Mouse (Mus musculus) forebrain, embryonic 15.5 days (tissue): ENCODE results near the gene Gstz1. TPM values are rescaled to one million over a fixed set of nuclear protein-coding genes. Genes with fewer than 3 reads are reported as not detected.
"Not testable (repeated sequence)": the region's sequence is repeated elsewhere in the genome, so short reads cannot be mapped to it uniquely, and the experiment has no call there.

ENCODE experiments used
- ATAC-seq: fragments of 200-750 bp; cut with Nextera tagmentation; replicated peaks from 2 replicates; pipeline ENCODE4 v1.8.0; 2017; ENCODE audit warnings: mild to moderate bottlenecking, moderate TSS enrichment, moderate library complexity
- H3K27ac ChIP-seq: fragments of 300-500 bp; sonication (generic); replicated peaks from 2 replicates; pipeline ENCODE4 v1.5.1; 2015; ENCODE audit warnings: mild to moderate bottlenecking, inconsistent platforms
- H3K27me3 ChIP-seq: fragments of 300-500 bp; sonication (generic); 2 replicates; pipeline ENCODE4 v1.6.1; 2015; ENCODE audit warnings: inconsistent platforms
- H3K36me3 ChIP-seq: fragments of 300-500 bp; sonication (generic); 2 replicates; pipeline ENCODE4 v1.6.1; 2015; ENCODE audit warnings: mild to moderate bottlenecking, inconsistent platforms
- H3K4me1 ChIP-seq: fragments of 300-500 bp; sonication (generic); 2 replicates; pipeline ENCODE4 v1.6.1; 2015; ENCODE audit warnings: inconsistent platforms
- H3K4me2 ChIP-seq: fragments of 300-500 bp; sonication (generic); replicated peaks from 2 replicates; pipeline ENCODE4 v1.6.1; 2015; ENCODE audit warnings: mild to moderate bottlenecking, inconsistent platforms
- H3K4me3 ChIP-seq: fragments of 300-500 bp; sonication (generic); 2 replicates; pipeline ENCODE4 v1.5.1; 2015; ENCODE audit warnings: mild to moderate bottlenecking, inconsistent platforms
- H3K9ac ChIP-seq: fragments of 300-500 bp; sonication (generic); replicated peaks from 2 replicates; pipeline ENCODE4 v1.6.1; 2015; ENCODE audit warnings: mild to moderate bottlenecking, inconsistent platforms
- H3K9me3 ChIP-seq: fragments of 300-500 bp; sonication (generic); 2 replicates; pipeline ENCODE4 v1.6.1; 2016; ENCODE audit warnings: inconsistent platforms
- WGBS: fragments of 180-500 bp; shearing (Covaris S2); methylation state at CpG from one replicate; pipeline ENCODE4 v1.1.7; 2015; ENCODE audit warnings: mixed read lengths; 5-methylcytosine and 5-hydroxymethylcytosine counted together
- polyA plus RNA-seq: library from polyadenylated mRNA; unstranded; fragments of >200 nt; fragmentation: Nextera tagmentation; extraction: Ambion mirVana; gene quantifications from 2 replicates; pipeline ENCODE4 v1.2.1, GENCODE M21; 2015

Gene Gstz1
- polyA plus RNA-seq, 1 experiment from 2014 or later = 26.8 TPM

DNA sequence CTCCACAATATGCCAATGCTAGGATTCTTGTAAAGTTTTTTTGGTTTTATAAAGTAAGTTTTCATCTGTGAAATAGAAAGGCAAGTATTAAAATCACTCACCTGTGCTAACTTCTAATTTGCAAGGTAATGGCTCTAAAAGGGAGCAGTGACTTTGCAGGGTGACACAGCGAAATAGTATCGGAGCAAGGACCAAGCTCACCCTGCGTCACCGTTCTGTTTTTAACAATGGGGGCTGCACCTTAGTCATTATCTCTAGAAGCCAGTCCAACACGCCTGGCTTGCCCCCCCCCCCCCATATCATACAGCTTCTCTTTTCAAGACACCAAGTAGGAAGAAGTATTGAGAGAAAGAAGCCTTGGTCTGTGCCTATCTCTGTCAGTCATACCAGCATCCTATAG lies 13.8 kb downstream of the Gstz1 start:
- H3K9me3 ChIP-seq = no peaks in the 10 kb centered on the region
- ATAC-seq = no peak
- WGBS = 86% methylated on average over 5 of the region's 5 CpGs
- H3K36me3 ChIP-seq = no peaks in the 10 kb centered on the region
- H3K4me2 ChIP-seq = no peak overlapping the region
- no peak overlapping the region for H3K27ac ChIP-seq
- no peak overlapping the region for H3K9ac ChIP-seq
- H3K4me3 ChIP-seq = no peak overlapping the region
- H3K27me3 ChIP-seq = no peaks in the 10 kb centered on the region
- no peaks in the 10 kb centered on the region for H3K4me1 ChIP-seq

GRCm38 (mm10) chr12:87175194-87175946 lies 28.4 kb downstream of the Gstz1 start:
- Histone ChIP-seq H3K9ac (no peak overlapping the region), H3K4me3 (no peak overlapping the region), H3K27ac (no peak overlapping the region), H3K27me3 (no peaks in the 10 kb centered on the region), H3K9me3 (no peaks in the 10 kb centered on the region), H3K4me1 (no peaks in the 10 kb centered on the region), H3K36me3 (peaks cover 28% of the 10 kb centered on the region), H3K4me2 (no peak overlapping the region)
- ATAC-seq = no peak
- WGBS = 77% methylated on average over 4 of the region's 4 CpGs

- Histone ChIP-seq H3K4me1 (no peaks in the 10 kb centered on the region), H3K9me3 (no peaks in the 10 kb centered on the region), H3K4me2 (no peak overlapping the region), H3K9ac (no peak overlapping the region), H3K36me3 (peaks cover 7% of the 10 kb centered on the region; the same call in 1 of the 2 replicates), H3K27me3 (no peaks in the 10 kb centered on the region), H3K27ac (no peak overlapping the region), H3K4me3 (no peak overlapping the region)
- WGBS = 98% methylated on average over 4 of the region's 4 CpGs
- ATAC-seq = no peak
Observed at GRCm38 (mm10) chr12:87177631-87178030, 30.7 kb downstream of the Gstz1 start.

- Histone ChIP-seq H3K4me2 (no peak overlapping the region), H3K4me1 (peaks cover 2% of the 10 kb centered on the region; the same call in 1 of the 2 replicates), H3K36me3 (no peaks in the 10 kb centered on the region), H3K9ac (no peak overlapping the region), H3K27ac (no peak overlapping the region), H3K9me3 (no peaks in the 10 kb centered on the region), H3K4me3 (no peak overlapping the region), H3K27me3 (no peaks in the 10 kb centered on the region)
- WGBS = 94% methylated on average over 3 of the region's 3 CpGs
- no peak for ATAC-seq
Observed at GRCm38 (mm10) chr12:87193008-87193407, 46.0 kb downstream of the Gstz1 start.

GRCm38 (mm10) chr12:87195069-87195468 lies 48.1 kb downstream of the Gstz1 start:
- Histone ChIP-seq H3K4me1 (peaks cover 15% of the 10 kb centered on the region), H3K27ac (no peak overlapping the region), H3K27me3 (no peaks in the 10 kb centered on the region), H3K4me2 (no peak overlapping the region), H3K9me3 (no peaks in the 10 kb centered on the region), H3K4me3 (no peak overlapping the region), H3K36me3 (no peaks in the 10 kb centered on the region), H3K9ac (no peak overlapping the region)
- WGBS = 93% methylated on average over 1 of the region's 1 CpGs
- ATAC-seq = no peak

DNA sequence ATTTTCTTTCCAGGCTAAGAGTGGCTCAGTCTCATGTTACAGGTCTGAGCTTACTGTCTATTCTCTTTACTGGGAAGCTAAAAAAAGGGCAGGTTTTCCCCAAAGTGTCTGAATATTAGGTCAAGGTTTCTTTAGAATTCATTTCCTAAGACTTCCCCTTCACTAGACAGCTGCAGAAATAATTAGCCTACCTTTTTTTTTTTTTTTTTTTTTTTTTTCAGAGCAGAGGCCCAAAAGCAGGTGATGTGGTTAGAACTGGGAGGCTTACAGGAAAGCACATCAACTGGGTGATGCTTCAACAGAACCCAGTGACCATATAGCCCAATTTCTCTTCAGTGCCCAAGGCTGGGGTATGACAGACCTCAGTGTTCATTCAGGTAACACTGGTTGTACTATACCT lies 49.3 kb downstream of the Gstz1 start:
- Histone ChIP-seq H3K9ac (no peak overlapping the region), H3K27me3 (no peaks in the 10 kb centered on the region), H3K4me2 (no peak overlapping the region), H3K4me1 (peaks cover 18% of the 10 kb centered on the region), H3K36me3 (no peaks in the 10 kb centered on the region), H3K27ac (no peak overlapping the region), H3K9me3 (no peaks in the 10 kb centered on the region), H3K4me3 (no peak overlapping the region)
- no peak for ATAC-seq

DNA sequence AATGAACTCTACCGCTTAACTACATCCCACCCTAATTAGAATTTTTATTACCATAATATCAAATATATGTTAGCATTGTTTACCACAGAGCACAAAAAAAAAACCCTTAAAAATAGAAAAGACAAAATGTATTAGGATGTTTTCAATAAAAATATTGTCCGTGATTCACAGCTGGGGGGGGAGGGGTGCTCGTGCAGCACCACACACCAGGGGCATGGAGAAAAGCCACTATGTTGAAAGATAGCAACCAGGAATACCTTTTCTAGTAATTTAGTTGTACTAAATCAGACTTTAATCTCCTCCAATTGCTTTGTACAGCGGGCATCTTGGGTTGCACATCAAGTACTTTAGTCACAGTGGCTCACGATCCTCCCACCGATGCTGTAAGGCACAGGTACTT lies 51.8 kb downstream of the Gstz1 start:
- ATAC-seq = no peak
- H3K4me1 ChIP-seq = peaks cover 18% of the 10 kb centered on the region
- no peak overlapping the region for H3K27ac ChIP-seq
- H3K4me3 ChIP-seq = peak overlapping the region; percentile 81
- H3K27me3 ChIP-seq = no peaks in the 10 kb centered on the region
- H3K9me3 ChIP-seq = no peaks in the 10 kb centered on the region
- WGBS = 51% methylated on average over 6 of the region's 6 CpGs
- H3K36me3 ChIP-seq = no peaks in the 10 kb centered on the region
- peak overlapping the region; percentile 69 for H3K4me2 ChIP-seq
- peak overlapping the region; percentile 88; the same call in 1 of the 2 replicates for H3K9ac ChIP-seq

DNA sequence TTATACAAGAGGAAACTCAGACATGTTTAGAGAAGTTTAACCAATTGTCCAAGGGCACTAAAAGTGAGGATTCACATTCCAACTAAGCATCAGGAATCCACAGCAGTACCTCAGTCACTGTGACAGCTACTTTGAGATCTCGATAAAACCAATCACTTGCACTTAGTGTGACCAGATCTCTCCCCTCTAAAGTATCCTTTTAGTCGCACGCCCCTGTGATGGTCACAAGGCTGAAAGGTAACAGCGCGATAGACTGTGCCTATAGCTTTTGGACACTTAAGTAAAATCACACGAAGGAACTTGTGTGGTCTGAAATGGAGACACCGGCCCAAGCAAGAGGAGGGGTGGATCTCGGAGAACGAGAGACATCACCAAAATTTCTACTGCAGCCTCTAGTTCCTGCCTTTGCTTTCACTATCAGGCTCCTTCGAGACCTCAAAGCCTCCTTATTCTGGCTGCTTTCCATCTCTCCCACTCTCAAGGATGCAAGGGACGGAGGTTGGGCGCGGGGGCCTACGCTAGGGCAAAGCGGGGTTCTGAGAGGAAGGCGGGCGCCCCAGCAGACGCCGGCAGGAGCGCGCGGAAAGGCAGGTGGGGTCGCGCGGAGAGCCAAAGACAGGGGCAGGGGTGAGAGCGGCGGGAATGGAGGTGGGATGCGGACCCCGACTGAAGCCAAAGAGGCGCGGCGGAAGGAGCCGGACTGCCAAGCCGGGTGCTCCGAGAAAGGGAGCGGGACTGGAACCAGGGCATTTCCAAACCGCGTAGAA lies 52.4 kb downstream of the Gstz1 start, which contains the start of gene Samd15:
TSS of gene Samd15 (plus strand) at position 518 of the 767 bp plus-strand sequence.
- peak within 1 kb of the TSS; percentile 88 for H3K9ac ChIP-seq
- H3K27me3 ChIP-seq = no peaks in the 10 kb centered on the region
- ATAC-seq = peak; percentile 59
- peak within 1 kb of the TSS; percentile 69 for H3K4me2 ChIP-seq
- peak within 1 kb of the TSS; percentile 95 for H3K27ac ChIP-seq
- under 1% methylated on average over 38 of the region's 38 CpGs for WGBS
- H3K4me3 ChIP-seq = peak within 1 kb of the TSS; percentile 81
- H3K36me3 ChIP-seq = no peaks in the 10 kb centered on the region
- peaks cover 18% of the 10 kb centered on the region for H3K4me1 ChIP-seq
- H3K9me3 ChIP-seq = no peaks in the 10 kb centered on the region

- Histone ChIP-seq H3K4me2 (peak within 1 kb of the TSS; percentile 69), H3K4me1 (peaks cover 18% of the 10 kb centered on the region), H3K36me3 (no peaks in the 10 kb centered on the region), H3K9ac (peak within 1 kb of the TSS; percentile 88), H3K27ac (peak within 1 kb of the TSS; percentile 95), H3K27me3 (no peaks in the 10 kb centered on the region), H3K9me3 (no peaks in the 10 kb centered on the region), H3K4me3 (peak within 1 kb of the TSS; percentile 81)
- peak; percentile 98 for ATAC-seq
- WGBS = under 1% methylated on average over 57 of the region's 70 CpGs
Observed at GRCm38 (mm10) chr12:87199973-87200586, 53.1 kb downstream of the Gstz1 start, which contains the start of gene Tmed8. Gene Tmed8 (minus strand): TSS chr12:87200454.

DNA sequence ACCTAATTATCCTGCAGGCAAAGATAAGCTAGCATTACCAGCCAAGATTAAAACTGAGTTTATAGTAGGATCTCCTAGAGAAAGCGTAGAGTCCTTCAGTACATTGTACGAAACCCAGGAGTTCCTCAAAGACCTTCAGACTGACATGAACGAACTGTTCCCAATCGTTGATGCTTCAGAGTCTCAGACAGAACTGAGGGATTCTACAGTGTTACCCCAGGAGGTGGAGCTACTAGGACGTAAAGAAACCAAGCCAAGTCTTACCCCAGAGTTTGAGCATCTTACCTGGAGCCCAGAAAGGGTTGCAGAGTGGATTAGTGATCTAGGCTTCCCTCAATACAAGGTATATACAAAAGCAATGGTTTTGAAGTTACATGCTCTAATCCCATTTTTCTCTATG lies 54.7 kb downstream of the Gstz1 start:
- WGBS = 77% methylated on average over 5 of the region's 5 CpGs
- no peak overlapping the region for H3K4me2 ChIP-seq
- no peak for ATAC-seq

GRCm38 (mm10) chr12:87205789-87206188 lies 58.8 kb downstream of the Gstz1 start:
- H3K4me2 ChIP-seq, H3K4me1 ChIP-seq, ATAC-seq, H3K4me3 ChIP-seq, H3K9me3 ChIP-seq, H3K9ac ChIP-seq, H3K27me3 ChIP-seq, H3K36me3 ChIP-seq, H3K27ac ChIP-seq: not testable (repeated sequence)
- WGBS = 92% methylated on average over 5 of the region's 5 CpGs

More for the DNA sequence above, 54.7 kb downstream of the Gstz1 start:
- Histone ChIP-seq H3K27me3 (no peaks in the 10 kb centered on the region), H3K9ac (no peak overlapping the region), H3K36me3 (no peaks in the 10 kb centered on the region), H3K9me3 (no peaks in the 10 kb centered on the region), H3K4me3 (no peak overlapping the region), H3K27ac (no peak overlapping the region), H3K4me1 (peaks cover 18% of the 10 kb centered on the region)
